Mouse (Mus musculus): Measurements from ENCODE around the gene Ywhah. TPM values are rescaled to one million over a fixed set of nuclear protein-coding genes. Genes with fewer than 3 reads are reported as not detected.
"Not testable (repeated sequence)": the region's sequence is repeated elsewhere in the genome, so short reads cannot be mapped to it uniquely, and the experiment has no call there.

Ywhah gene
- total RNA-seq, 2 experiments from 2014 or later = 93.4 to 103 TPM

GRCm38 (mm10) chr5:33039510-33039911, 20.9 kb downstream of the Ywhah start:
- intact Hi-C loops (cut with DNase I) = no loop called here
- DNase-seq (ENCODE audit: low spot score) = no peak

- not testable (repeated sequence) for DNase-seq (ENCODE audit: low spot score)
- intact Hi-C loops (cut with DNase I) = loop anchor here (1.0 kb wide), 1 partner anchor 102 kb away; no protein-coding TSS in a partner anchor
Measured at GRCm38 (mm10) chr5:33040735-33041134, 22.1 kb downstream of the Ywhah start.

- intact Hi-C loops (cut with DNase I) = no loop called here
- DNase-seq (ENCODE audit: low spot score) = no peak
Measured at GRCm38 (mm10) chr5:33043397-33043796, 24.8 kb downstream of the Ywhah start.

GRCm38 (mm10) chr5:33044636-33045315, 26.2 kb downstream of the Ywhah start:
- no peak for DNase-seq (ENCODE audit: low spot score)
- intact Hi-C loops (cut with DNase I) = no loop called here

DNA sequence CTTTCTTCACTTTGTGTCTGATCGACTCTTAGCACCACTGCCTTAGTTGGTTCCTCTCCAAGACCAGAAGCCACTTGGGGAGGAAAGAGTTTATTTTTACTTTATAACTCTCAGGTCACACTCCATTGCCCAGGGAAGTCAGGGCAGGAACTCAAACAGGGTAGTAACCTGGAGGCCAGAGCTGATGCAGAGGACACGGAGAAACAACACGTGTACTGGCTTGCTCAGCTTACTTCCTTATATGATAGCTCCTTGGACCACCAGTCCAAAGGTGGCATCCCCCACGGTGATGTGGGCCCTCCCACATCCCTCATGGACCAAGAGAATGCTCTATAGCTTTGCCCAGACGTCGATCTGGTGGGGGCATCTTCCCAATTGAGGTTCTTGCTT, 26.7 kb downstream of the Ywhah start:
- no peak for DNase-seq (ENCODE audit: low spot score)
- intact Hi-C loops (cut with DNase I) = no loop called here

GRCm38 (mm10) chr5:33052849-33053582, 34.4 kb downstream of the Ywhah start:
- intact Hi-C loops (cut with DNase I) = no loop called here
- no peak for DNase-seq (ENCODE audit: low spot score)

DNA sequence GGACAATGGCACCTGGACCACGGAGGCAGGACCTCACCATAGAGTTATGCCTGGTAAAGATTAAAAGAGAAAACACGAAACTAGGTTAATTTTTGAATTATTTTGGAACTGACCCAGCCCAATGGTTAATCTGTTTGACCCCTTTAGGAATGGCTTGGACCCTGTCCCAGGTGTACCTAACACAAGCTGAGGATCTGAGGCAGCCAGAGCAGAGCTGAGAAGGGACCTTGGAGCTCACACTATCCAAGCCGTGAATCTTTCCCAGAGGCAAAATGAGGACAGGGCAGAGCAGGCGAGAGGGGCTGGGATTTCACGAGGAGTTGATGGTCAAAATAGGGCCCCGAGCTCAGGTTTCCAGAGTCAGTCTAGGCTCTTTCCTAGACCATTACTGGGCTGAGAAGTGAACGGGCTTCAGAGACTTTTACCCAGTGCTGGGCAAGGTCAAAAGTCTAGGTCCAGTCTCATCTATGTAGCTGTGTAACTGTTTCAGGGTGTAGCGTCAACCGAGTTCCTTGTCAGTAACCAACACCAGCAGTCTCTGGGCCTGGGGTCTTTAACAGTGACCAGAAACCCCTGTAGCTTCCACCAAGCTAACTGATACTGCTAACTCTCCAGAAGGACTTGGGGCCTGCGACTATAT, 37.6 kb downstream of the Ywhah start:
- intact Hi-C loops (cut with DNase I) = no loop called here

DNA sequence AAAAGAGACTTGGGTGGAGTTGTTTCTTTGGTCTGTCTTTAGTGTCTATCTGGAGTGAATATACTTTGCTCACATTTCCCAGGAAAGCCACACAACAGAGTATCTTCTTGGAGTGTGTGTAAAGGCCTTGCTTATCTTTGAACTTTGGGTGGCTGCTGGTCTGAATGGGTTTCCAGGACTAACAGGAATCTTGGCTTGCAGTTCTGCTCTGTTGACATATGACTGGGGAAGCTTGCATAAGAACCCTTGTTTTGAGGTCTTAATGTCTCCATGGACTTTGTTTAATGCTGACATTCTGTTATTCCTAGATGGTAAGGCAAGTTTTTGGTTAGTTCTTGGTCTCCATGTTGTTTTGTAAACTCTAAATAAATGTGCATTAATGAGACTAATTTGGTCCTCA, 51.5 kb downstream of the Ywhah start:
- intact Hi-C loops (cut with DNase I) = no loop called here

More for the DNA sequence above, 37.6 kb downstream of the Ywhah start:
- no peak for DNase-seq (ENCODE audit: low spot score)

DNA sequence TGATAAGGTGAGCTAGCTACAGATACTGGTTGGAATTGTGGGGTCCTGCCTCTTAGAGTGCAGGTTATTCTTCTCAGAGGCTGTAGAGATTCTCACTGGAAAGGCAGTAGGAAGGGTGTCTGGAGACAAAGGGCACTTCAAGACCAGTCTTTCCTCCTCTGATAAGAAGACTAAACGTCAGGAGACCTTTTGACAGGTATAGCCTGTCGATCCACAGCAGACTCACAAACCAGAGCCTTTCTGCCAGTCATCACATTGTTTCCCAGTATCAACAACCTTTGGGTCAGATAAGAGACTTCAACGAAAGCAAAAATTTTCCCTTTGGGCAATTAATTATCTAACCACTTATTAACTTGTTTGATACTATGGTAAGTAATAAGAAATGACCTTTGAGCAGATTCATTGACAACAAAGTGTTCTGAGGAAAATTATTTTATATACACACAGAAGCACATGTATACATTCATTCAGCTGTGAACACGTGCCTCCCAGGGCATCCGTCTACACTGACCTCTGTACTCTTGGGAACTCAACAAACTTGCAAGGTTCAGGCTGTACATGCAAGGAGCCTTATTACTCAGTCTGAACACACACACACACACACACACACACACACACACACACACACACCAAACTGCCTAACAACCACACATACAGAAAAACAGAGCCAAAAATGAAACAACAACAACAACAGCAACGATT, 58.0 kb downstream of the Ywhah start:
- intact Hi-C loops (cut with DNase I) = no loop called here
- no peak for DNase-seq (ENCODE audit: low spot score)

More for the DNA sequence above, 51.5 kb downstream of the Ywhah start:
- no peak for DNase-seq (ENCODE audit: low spot score)

Other genes starting within 250 kb of the Ywhah start
- gene Pisd, start 233.2 kb upstream of the Ywhah start, total RNA-seq (2021) = 10 to 100 TPM; 25.5 to 29.0 TPM
- not detected for gene Gm20671, start 191.7 kb upstream of the Ywhah start, total RNA-seq (2021)
- gene Prr14l, start 164.6 kb upstream of the Ywhah start, total RNA-seq (2021) = 1 to 10 TPM; 6.3 to 7.3 TPM
- gene Depdc5, start 155.1 kb upstream of the Ywhah start, total RNA-seq (2021) = 10 to 100 TPM; 20.7 to 21.9 TPM
- gene Slc5a1, start 85.4 kb downstream of the Ywhah start, total RNA-seq (2021) = under 1 TPM; 0.16 to 0.31 TPM
- 10 to 100 TPM in 1 of 2 experiments, 1 to 10 TPM in 1; 3.4 to 13.6 TPM for gene Spon2, start 199.6 kb downstream of the Ywhah start, total RNA-seq (2021)

Measured in heart, postnatal 25 days (tissue).